Mouse (Mus musculus) kidney, adult 2 months (tissue): ENCODE measurements around the gene Dhx33.

Source experiments
- CTCF ChIP-seq: fragments of 200-500 bp; conservative IDR thresholded peaks from 2 replicates; pipeline ENCODE4 v1.5.1; 2011; ENCODE audit warnings: low read depth, mild to moderate bottlenecking, control low read depth, low read length, moderate library complexity, mixed read lengths; ENCODE audit not compliant: insufficient read depth, insufficient read length
- POLR2A ChIP-seq: fragments of 200-500 bp; IDR thresholded peaks from one replicate; pipeline ENCODE4 v1.6.1; 2011; ENCODE audit warnings: low read depth, low read length, control low read depth

- no peak for TF ChIP-seq POLR2A
- TF ChIP-seq CTCF, result no peak
Observed at GRCm38 (mm10) chr11:70969271-70969794, 34.9 kb downstream of the Dhx33 start.
